Mouse (Mus musculus) embryonic fibroblast, embryonic 13.5 days (primary cell): ENCODE data around the gene Ankrd11.

Source experiments
- CTCF ChIP-seq: IDR thresholded peaks from 2 replicates; pipeline ENCODE4 v1.5.1; 2011; ENCODE audit warnings: mild to moderate bottlenecking, control low read depth, low read length, moderate library complexity, borderline replicate concordance; ENCODE audit not compliant: insufficient read depth
- POLR2A ChIP-seq: IDR thresholded peaks from 2 replicates; pipeline ENCODE4 v1.6.1; 2011; ENCODE audit warnings: low read depth, mild to moderate bottlenecking, control low read depth, low read length, moderate library complexity

DNA sequence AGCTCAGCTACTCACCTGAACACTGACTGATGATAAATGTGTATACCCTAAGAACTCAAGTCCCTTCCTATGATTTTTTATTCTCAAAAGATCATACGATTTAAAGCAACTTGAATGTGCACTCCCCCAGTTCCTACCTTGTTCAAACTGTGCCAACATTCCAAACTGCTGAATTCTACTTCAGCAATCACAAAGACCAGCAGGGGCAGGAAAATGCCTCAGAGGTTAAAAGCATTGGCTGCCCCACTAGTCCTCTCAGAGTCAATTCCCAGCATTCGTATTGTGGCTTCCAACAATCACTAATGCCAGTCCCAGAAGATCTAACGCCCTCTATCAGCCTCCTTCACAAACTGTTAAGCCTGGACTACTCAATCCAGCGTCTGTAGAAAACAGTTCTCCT, 44.1 kb downstream of the Ankrd11 start:
- TF ChIP-seq CTCF (no peak), POLR2A (no peak)
